Mouse (Mus musculus): ENCODE measurements around the gene Atp5d. TPM values are rescaled to one million over a fixed set of nuclear protein-coding genes. Genes with fewer than 3 reads are reported as not detected.

Gene Atp5d
- total RNA-seq, 2 experiments from 2014 or later: 966 to 1,003 TPM

DNA sequence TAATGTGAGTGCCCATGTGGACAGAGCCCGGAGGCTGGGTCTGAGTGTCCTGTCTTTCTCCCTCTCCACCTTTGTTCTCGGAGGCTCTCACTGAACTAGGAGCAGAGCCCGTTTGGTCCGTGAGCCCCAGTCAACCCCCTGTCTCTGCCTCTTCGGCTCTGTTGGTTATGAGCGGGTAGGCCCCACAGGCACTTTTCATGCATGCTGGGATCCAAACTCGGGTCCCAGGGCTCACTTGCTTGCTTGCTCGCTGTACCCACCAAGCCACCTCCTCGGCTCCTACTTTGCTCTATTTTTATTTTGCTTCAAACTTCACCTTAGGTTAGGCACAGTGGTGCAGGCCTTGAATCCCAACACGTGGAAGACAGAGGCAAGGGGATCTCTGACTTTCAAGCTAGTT, 49.3 kb downstream of the Atp5d start:
- no peak for DNase-seq

DNA sequence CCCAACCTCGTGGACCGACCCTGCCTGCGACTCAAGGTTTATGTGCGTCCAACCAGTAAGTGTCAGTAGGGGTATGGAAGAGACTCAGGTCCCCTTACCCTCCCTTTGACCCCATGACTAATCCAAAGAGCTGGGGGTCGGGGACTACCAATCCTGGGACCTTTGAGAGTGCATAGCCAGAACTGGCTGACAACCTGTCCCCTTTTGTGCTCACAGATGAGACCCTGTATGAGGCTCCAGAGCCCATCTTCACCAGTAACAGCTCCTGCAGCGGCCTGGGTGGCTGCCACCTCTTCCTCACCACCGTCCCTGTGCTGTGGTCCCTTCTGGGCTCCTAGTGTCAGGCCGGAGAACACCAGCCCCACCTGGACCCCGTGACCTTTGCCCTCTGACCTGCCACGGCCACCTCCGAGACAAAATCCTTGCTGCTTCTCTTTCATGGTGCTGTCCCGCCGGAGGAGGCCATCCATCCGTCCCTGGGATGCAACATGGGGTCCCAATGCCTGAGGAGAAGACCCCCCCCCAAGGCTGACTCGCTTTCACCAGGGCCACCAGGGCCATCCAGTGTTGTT, 50.1 kb downstream of the Atp5d start:
- no peak for DNase-seq

DNA sequence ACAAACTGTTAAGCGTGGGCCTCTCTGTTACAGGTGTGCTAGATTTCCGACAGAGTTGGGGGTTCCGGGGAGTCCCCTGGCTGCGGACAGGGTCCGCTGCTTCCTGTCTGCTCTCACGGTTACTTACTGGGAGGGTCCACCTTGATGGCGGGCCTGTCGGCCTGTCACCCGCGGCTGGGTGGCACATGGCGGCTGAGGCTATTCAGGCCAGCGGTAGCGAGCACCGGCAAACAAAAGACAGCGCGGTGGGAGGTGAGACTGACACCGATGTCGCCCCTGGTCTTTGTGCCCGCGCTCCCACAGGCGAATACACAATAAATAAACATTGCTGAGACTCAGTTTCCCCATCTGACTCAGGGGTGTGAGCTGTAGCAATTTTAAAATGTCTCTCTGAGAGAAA, 51.6 kb downstream of the Atp5d start:
- DNase-seq: no peak

DNA sequence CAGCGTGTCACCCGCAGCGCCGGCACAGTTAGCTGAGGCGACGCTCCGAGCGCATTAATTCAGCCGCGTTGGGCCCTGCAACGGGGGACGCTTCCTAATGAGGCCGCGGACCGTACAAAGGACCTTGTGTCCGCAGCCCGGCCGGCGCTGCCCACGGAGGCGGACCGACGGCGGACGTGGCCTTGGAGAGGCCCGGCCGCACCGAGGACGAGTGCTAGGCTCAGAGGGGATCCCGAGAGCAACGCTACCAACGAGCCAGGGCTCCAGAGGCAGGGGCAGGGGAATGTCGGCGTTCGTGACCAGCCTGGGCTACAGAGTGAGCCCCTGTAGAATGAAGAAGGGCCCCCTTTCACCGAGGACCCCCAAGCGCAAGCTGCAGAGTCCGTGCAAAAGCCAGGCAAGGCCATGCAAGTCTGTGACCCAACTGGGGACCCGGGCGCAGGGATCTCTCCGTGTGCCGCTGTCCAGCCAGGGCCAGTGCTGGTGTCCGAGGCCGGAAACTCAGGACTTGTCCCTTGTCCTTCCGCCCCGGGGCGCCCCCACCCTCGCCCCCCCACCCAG, 52.1 kb downstream of the Atp5d start:
- peak; percentile 54 for DNase-seq

DNA sequence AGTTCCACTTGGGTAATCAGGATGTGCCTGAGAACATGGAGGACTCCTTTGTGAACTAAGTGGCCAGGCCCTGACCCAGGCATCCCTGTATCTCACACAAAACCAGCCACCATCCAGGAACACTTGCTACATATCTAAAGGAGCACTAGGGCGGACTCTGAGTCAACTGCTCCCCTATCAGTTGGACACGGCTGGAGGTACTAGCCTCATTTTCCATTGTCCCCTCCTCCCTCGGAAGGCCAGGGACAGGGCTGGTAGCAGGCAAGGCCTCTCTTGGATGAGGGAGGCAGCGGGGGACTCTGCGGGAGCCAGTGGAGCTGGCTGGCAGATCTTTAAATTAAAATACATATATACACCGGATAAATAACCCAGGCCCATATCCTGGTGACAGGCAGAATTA, 55.5 kb downstream of the Atp5d start:
- DNase-seq: no peak

DNA sequence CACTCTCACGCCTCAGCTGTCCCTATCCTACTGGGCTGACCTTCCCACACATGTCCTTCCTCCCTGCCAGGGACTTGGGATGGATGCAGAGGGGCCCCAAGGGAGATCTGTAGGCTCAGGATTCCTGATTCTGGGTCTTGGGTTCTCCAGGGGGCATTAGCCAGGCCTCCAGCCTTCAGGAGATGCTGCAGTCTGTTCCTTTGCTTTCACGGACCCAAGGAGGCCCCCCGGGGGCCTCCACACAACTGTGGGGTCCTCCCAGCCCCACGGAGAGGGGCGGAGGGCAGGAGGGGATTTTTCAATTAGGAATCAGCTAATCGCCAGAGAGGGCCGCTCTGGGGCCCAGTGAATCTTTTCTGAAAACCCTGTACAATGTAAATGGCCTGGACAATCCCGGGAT, 56.0 kb downstream of the Atp5d start:
- DNase-seq: no peak

Other genes with a start within 250 kb of the Atp5d start
- gene Cfd, start 247.8 kb upstream of the Atp5d start, total RNA-seq (2021): under 1 TPM in 1 of 2 experiments, not detected in 1; 0.38 TPM
- 10 to 100 TPM; 67.1 to 68.2 TPM for gene Med16, start 229.7 kb upstream of the Atp5d start, total RNA-seq (2021)
- gene Gm26602, start 227.8 kb upstream of the Atp5d start, total RNA-seq (2021): not detected
- gene Kiss1r, start 221.7 kb upstream of the Atp5d start, total RNA-seq (2021): under 1 TPM; 0.25 to 0.33 TPM
- gene R3hdm4, start 217.4 kb upstream of the Atp5d start, total RNA-seq (2021): 100 to 1,000 TPM in 1 of 2 experiments, 10 to 100 TPM in 1; 91.0 to 100 TPM
- gene Arid3a, start 211.6 kb upstream of the Atp5d start, total RNA-seq (2021): 1 to 10 TPM; 4.2 to 4.3 TPM
- 10 to 100 TPM; 25.5 to 28.5 TPM for gene Wdr18, start 178.5 kb upstream of the Atp5d start, total RNA-seq (2021)
- under 1 TPM in 1 of 2 experiments, not detected in 1; 0.21 TPM for gene Grin3b, start 167.9 kb upstream of the Atp5d start, total RNA-seq (2021)
- gene Tmem259, start 154.3 kb upstream of the Atp5d start, total RNA-seq (2021): 100 to 1,000 TPM; 117 to 120 TPM
- 100 to 1,000 TPM; 109 to 113 TPM for gene Cnn2, start 150.0 kb upstream of the Atp5d start, total RNA-seq (2021)
- gene Abca7, start 142.1 kb upstream of the Atp5d start, total RNA-seq (2021): 1 to 10 TPM; 6.9 to 8.1 TPM
- 1 to 10 TPM; 4.0 to 4.1 TPM for gene Arhgap45, start 122.0 kb upstream of the Atp5d start, total RNA-seq (2021)
- 10 to 100 TPM; 66.6 to 70.7 TPM for gene Polr2e, start 98.8 kb upstream of the Atp5d start, total RNA-seq (2021)
- gene Gpx4, start 91.5 kb upstream of the Atp5d start, total RNA-seq (2021): 100 to 1,000 TPM; 450 to 489 TPM
- 10 to 100 TPM; 19.0 to 19.4 TPM for gene Sbno2, start 33.1 kb upstream of the Atp5d start, total RNA-seq (2021)
- 10 to 100 TPM; 98.7 to 99.9 TPM for gene Stk11, start 22.8 kb upstream of the Atp5d start, total RNA-seq (2021)
- gene Cbarp, start 2.2 kb downstream of the Atp5d start, total RNA-seq (2021): 1 to 10 TPM; 3.7 to 5.1 TPM
- gene Midn, start 9.6 kb downstream of the Atp5d start, total RNA-seq (2021): 100 to 1,000 TPM; 145 to 163 TPM
- gene Cirbp, start 27.4 kb downstream of the Atp5d start, total RNA-seq (2021): 100 to 1,000 TPM; 163 to 193 TPM
- 1 to 10 TPM; 1.9 to 4.9 TPM for gene 1600002K03Rik, start 34.3 kb downstream of the Atp5d start, total RNA-seq (2021)
- gene Efna2, start 40.9 kb downstream of the Atp5d start, total RNA-seq (2021): 1 to 10 TPM; 2.8 to 2.9 TPM
- 10 to 100 TPM; 22.8 to 26.7 TPM for gene Mum1, start 87.8 kb downstream of the Atp5d start, total RNA-seq (2021)
- 100 to 1,000 TPM; 480 to 520 TPM for gene Ndufs7, start 110.5 kb downstream of the Atp5d start, total RNA-seq (2021)
- gene Gamt, start 122.4 kb downstream of the Atp5d start, total RNA-seq (2021): 10 to 100 TPM; 18.5 to 23.4 TPM
- 100 to 1,000 TPM; 131 to 140 TPM for gene Dazap1, start 122.9 kb downstream of the Atp5d start, total RNA-seq (2021)
- 1,000 to 10,000 TPM in 1 of 2 experiments, 100 to 1,000 TPM in 1; 949 to 1,003 TPM for gene Rps15, start 153.8 kb downstream of the Atp5d start, total RNA-seq (2021)
- gene Apc2, start 157.3 kb downstream of the Atp5d start, total RNA-seq (2021): 1 to 10 TPM; 6.0 to 6.2 TPM
- 10 to 100 TPM; 16.9 TPM for gene 2310011J03Rik, start 181.9 kb downstream of the Atp5d start, total RNA-seq (2021)
- gene Pcsk4, start 190.9 kb downstream of the Atp5d start, total RNA-seq (2021): 1 to 10 TPM; 1.3 to 2.0 TPM
- 1 to 10 TPM; 1.6 to 1.8 TPM for gene Reep6, start 191.3 kb downstream of the Atp5d start, total RNA-seq (2021)
- gene Adamtsl5, start 209.8 kb downstream of the Atp5d start, total RNA-seq (2021): 10 to 100 TPM; 32.8 to 34.2 TPM
- not detected for gene Plk5, start 217.8 kb downstream of the Atp5d start, total RNA-seq (2021)
- gene Mex3d, start 249.0 kb downstream of the Atp5d start, total RNA-seq (2021): 10 to 100 TPM; 20.2 to 22.2 TPM

All from heart, postnatal 4 days (tissue).